Mouse (Mus musculus): ENCODE data around the gene Oas2. TPM values are rescaled to one million over a fixed set of nuclear protein-coding genes. Genes with fewer than 3 reads are reported as not detected.
A peak's percentile ranks its signal among the peaks of the same experiment; 100 is the strongest.
"Not testable (repeated sequence)": the region's sequence is repeated elsewhere in the genome, so short reads cannot be mapped to it uniquely, and the experiment has no call there.

Gene Oas2
- polyA plus RNA-seq (2012; rRNA removed): 0.41 and 0.80 TPM in 2 replicates

GRCm38 (mm10) chr5:120749688-120750087 is at the start of gene Oas2:
TSS of gene Oas2 (minus strand) at chr5:120749853.
- DNase-seq: no peak
- H3K4me3 ChIP-seq (replicated peaks; ENCODE audit: insufficient read depth, low read depth, low read length): no peak within 1 kb of the TSS
- 49% methylated on average over 5 of the region's 5 CpGs for WGBS
- H3K27ac ChIP-seq (ENCODE audit: insufficient read depth, low read length): no peak within 1 kb of the TSS
- H3K4me1 ChIP-seq (ENCODE audit: control insufficient read depth, insufficient read depth, low read length): no peaks in the 10 kb centered on the region
- TF ChIP-seq CTCF (IDR thresholded peaks at IDR 0.05; ENCODE audit: borderline replicate concordance, insufficient read depth, low read depth, low read length) (no peak), POLR2A (IDR thresholded peaks at IDR 0.05; ENCODE audit: borderline replicate concordance, insufficient read depth, low read length) (no peak)
- no peaks in the 10 kb centered on the region for H3K27me3 ChIP-seq (ENCODE audit: control insufficient read depth, insufficient read depth, low read length)

- DNase-seq; H3K4me1 ChIP-seq (ENCODE audit: control insufficient read depth, insufficient read depth, low read length); H3K27ac ChIP-seq (ENCODE audit: insufficient read depth, low read length); H3K27me3 ChIP-seq (ENCODE audit: control insufficient read depth, insufficient read depth, low read length); H3K4me3 ChIP-seq (replicated peaks; ENCODE audit: insufficient read depth, low read depth, low read length): not testable (repeated sequence)
- 73% methylated on average over 2 of the region's 2 CpGs for WGBS
Observed at GRCm38 (mm10) chr5:120798943-120799342, 49.3 kb upstream of the Oas2 start.

GRCm38 (mm10) chr5:120798147-120798546 is 48.5 kb upstream of the Oas2 start:
- H3K4me1 ChIP-seq (ENCODE audit: control insufficient read depth, insufficient read depth, low read length); H3K4me3 ChIP-seq (replicated peaks; ENCODE audit: insufficient read depth, low read depth, low read length); DNase-seq; H3K27ac ChIP-seq (ENCODE audit: insufficient read depth, low read length); H3K27me3 ChIP-seq (ENCODE audit: control insufficient read depth, insufficient read depth, low read length): not testable (repeated sequence)
- 54% methylated on average over 5 of the region's 5 CpGs for WGBS

- H3K4me3 ChIP-seq (replicated peaks; ENCODE audit: insufficient read depth, low read depth, low read length); H3K27ac ChIP-seq (ENCODE audit: insufficient read depth, low read length); H3K27me3 ChIP-seq (ENCODE audit: control insufficient read depth, insufficient read depth, low read length); DNase-seq; H3K4me1 ChIP-seq (ENCODE audit: control insufficient read depth, insufficient read depth, low read length): not testable (repeated sequence)
- 41% methylated on average over 9 of the region's 9 CpGs for WGBS
Observed at GRCm38 (mm10) chr5:120795480-120796034, 45.9 kb upstream of the Oas2 start, which contains the start of gene Oas1e. TSS of gene Oas1e (minus strand) at chr5:120795530.

GRCm38 (mm10) chr5:120793043-120793442 is 43.4 kb upstream of the Oas2 start:
- no peak overlapping the region for H3K27ac ChIP-seq (ENCODE audit: insufficient read depth, low read length)
- WGBS: 16% methylated on average over 2 of the region's 2 CpGs
- H3K4me3 ChIP-seq (replicated peaks; ENCODE audit: insufficient read depth, low read depth, low read length): no peak overlapping the region
- DNase-seq: peak; percentile 20 to 50
- no peaks in the 10 kb centered on the region for H3K27me3 ChIP-seq (ENCODE audit: control insufficient read depth, insufficient read depth, low read length)
- no peaks in the 10 kb centered on the region for H3K4me1 ChIP-seq (ENCODE audit: control insufficient read depth, insufficient read depth, low read length)
- TF ChIP-seq POLR2A (IDR thresholded peaks at IDR 0.05; ENCODE audit: borderline replicate concordance, insufficient read depth, low read length) (no peak), CTCF (IDR thresholded peaks at IDR 0.05; ENCODE audit: borderline replicate concordance, insufficient read depth, low read depth, low read length) (peak; percentile 65; the same call in 1 of the 2 replicates)

GRCm38 (mm10) chr5:120787042-120787441 is 37.4 kb upstream of the Oas2 start:
- TF ChIP-seq POLR2A (IDR thresholded peaks at IDR 0.05; ENCODE audit: borderline replicate concordance, insufficient read depth, low read length) (no peak), CTCF (IDR thresholded peaks at IDR 0.05; ENCODE audit: borderline replicate concordance, insufficient read depth, low read depth, low read length) (no peak)
- no peak for DNase-seq
- Histone ChIP-seq H3K4me1 (ENCODE audit: control insufficient read depth, insufficient read depth, low read length) (no peaks in the 10 kb centered on the region), H3K27ac (ENCODE audit: insufficient read depth, low read length) (no peak overlapping the region), H3K27me3 (ENCODE audit: control insufficient read depth, insufficient read depth, low read length) (no peaks in the 10 kb centered on the region), H3K4me3 (replicated peaks; ENCODE audit: insufficient read depth, low read depth, low read length) (no peak overlapping the region)
- 56% methylated on average over 3 of the region's 3 CpGs for WGBS

- Histone ChIP-seq H3K4me1 (ENCODE audit: control insufficient read depth, insufficient read depth, low read length) (no peaks in the 10 kb centered on the region), H3K27me3 (ENCODE audit: control insufficient read depth, insufficient read depth, low read length) (no peaks in the 10 kb centered on the region), H3K27ac (ENCODE audit: insufficient read depth, low read length) (no peak overlapping the region), H3K4me3 (replicated peaks; ENCODE audit: insufficient read depth, low read depth, low read length) (no peak overlapping the region)
- TF ChIP-seq CTCF (IDR thresholded peaks at IDR 0.05; ENCODE audit: borderline replicate concordance, insufficient read depth, low read depth, low read length) (no peak), POLR2A (IDR thresholded peaks at IDR 0.05; ENCODE audit: borderline replicate concordance, insufficient read depth, low read length) (no peak)
- no peak for DNase-seq
- 79% methylated on average over 2 of the region's 2 CpGs for WGBS
Observed at GRCm38 (mm10) chr5:120782446-120782845, 32.8 kb upstream of the Oas2 start.

GRCm38 (mm10) chr5:120781646-120782045 is 32.0 kb upstream of the Oas2 start:
- H3K4me1 ChIP-seq (ENCODE audit: control insufficient read depth, insufficient read depth, low read length): no peaks in the 10 kb centered on the region
- 81% methylated on average over 1 of the region's 1 CpGs for WGBS
- no peak overlapping the region for H3K4me3 ChIP-seq (replicated peaks; ENCODE audit: insufficient read depth, low read depth, low read length)
- TF ChIP-seq POLR2A (IDR thresholded peaks at IDR 0.05; ENCODE audit: borderline replicate concordance, insufficient read depth, low read length) (no peak), CTCF (IDR thresholded peaks at IDR 0.05; ENCODE audit: borderline replicate concordance, insufficient read depth, low read depth, low read length) (no peak)
- no peak overlapping the region for H3K27ac ChIP-seq (ENCODE audit: insufficient read depth, low read length)
- H3K27me3 ChIP-seq (ENCODE audit: control insufficient read depth, insufficient read depth, low read length): no peaks in the 10 kb centered on the region
- no peak for DNase-seq

- H3K4me1 ChIP-seq (ENCODE audit: control insufficient read depth, insufficient read depth, low read length): no peaks in the 10 kb centered on the region
- 38% methylated on average over 3 of the region's 3 CpGs for whole genome bisulfite sequencing
- H3K27ac ChIP-seq (ENCODE audit: insufficient read depth, low read length): no peak overlapping the region
- H3K4me3 ChIP-seq (replicated peaks; ENCODE audit: insufficient read depth, low read depth, low read length): no peak overlapping the region
- H3K27me3 ChIP-seq (ENCODE audit: control insufficient read depth, insufficient read depth, low read length): no peaks in the 10 kb centered on the region
- no peak for DNase-seq
- TF ChIP-seq POLR2A (IDR thresholded peaks at IDR 0.05; ENCODE audit: borderline replicate concordance, insufficient read depth, low read length) (no peak), CTCF (IDR thresholded peaks at IDR 0.05; ENCODE audit: borderline replicate concordance, insufficient read depth, low read depth, low read length) (no peak)
Observed at GRCm38 (mm10) chr5:120779922-120780321, 30.3 kb upstream of the Oas2 start.

Data from cerebellum, adult 2 months (tissue).